Mouse (Mus musculus) frontal cortex, postnatal 14 days (tissue): ENCODE measurements around the gene Smim4.
A peak's percentile ranks its signal among the peaks of the same experiment; 100 is the strongest.

Source experiments
- DNase-seq, 2 experiments: peaks; one replicate each; pipeline ENCODE4 v3.0.0; 2022; ENCODE audit warnings: low spot score in 2 of 2

Gene Smim4

GRCm38 (mm10) chr14:31138897-31139429 is 10.2 kb upstream of the Smim4 start:
- DNase-seq: no peak

GRCm38 (mm10) chr14:31138219-31138896 is 9.6 kb upstream of the Smim4 start:
- DNase-seq: no peak

- no peak for DNase-seq
These were observed 9.0 kb upstream of the Smim4 start for GRCm38 (mm10) chr14:31137791-31138190.

GRCm38 (mm10) chr14:31137281-31137595 is 8.5 kb upstream of the Smim4 start:
- no peak for DNase-seq

- no peak for DNase-seq
These were observed 7.9 kb upstream of the Smim4 start for GRCm38 (mm10) chr14:31136411-31137280.

GRCm38 (mm10) chr14:31135495-31136410 is 7.0 kb upstream of the Smim4 start:
- DNase-seq: no peak

GRCm38 (mm10) chr14:31134015-31135000 is 5.6 kb upstream of the Smim4 start:
- DNase-seq: peak in 1 of 2 experiments; percentile 5

- peak in 1 of 2 experiments; percentile 11 for DNase-seq
These were observed 4.4 kb upstream of the Smim4 start for GRCm38 (mm10) chr14:31133023-31133665.

- peak in 1 of 2 experiments; percentile 3 for DNase-seq
These were observed 3.8 kb upstream of the Smim4 start for GRCm38 (mm10) chr14:31132491-31132975.

GRCm38 (mm10) chr14:31132031-31132430 is 3.3 kb upstream of the Smim4 start:
- peak in 1 of 2 experiments; percentile 10 for DNase-seq

GRCm38 (mm10) chr14:31131272-31131821 is 2.6 kb upstream of the Smim4 start:
- no peak for DNase-seq

- peak; percentile 61 to 70 for DNase-seq
These were observed 1.8 kb upstream of the Smim4 start, which contains the start of gene Nt5dc2 for GRCm38 (mm10) chr14:31130236-31131220. TSS of gene Nt5dc2 (plus strand) at chr14:31131053.

- no peak for DNase-seq
These were observed 825 bp upstream of the Smim4 start for GRCm38 (mm10) chr14:31129326-31130235.

- no peak for DNase-seq
These were observed 493 bp downstream of the Smim4 start for GRCm38 (mm10) chr14:31128101-31128825.

- no peak for DNase-seq
These were observed 1.9 kb downstream of the Smim4 start for GRCm38 (mm10) chr14:31126826-31127225.
